Comparison of ENCODE assay signal across 9 mouse cellular contexts in genomic region chr6:37037115-37037908, GRCm38 (mm10).
DNase-seq lines count a peak whose midpoint lies in the region; ATAC-seq and TF ChIP-seq lines count a peak whose summit lies in the region.
"Had no signal": no experiment of that assay in that cellular context is flagged by ENCODE, and none has a peak within 500 bp of the region (broad histone marks: within the 10 kb centered on the region; RNA-seq: fewer than 3 reads in every experiment).

No protein-coding gene starts in this region.

- H3K27ac ChIP-seq in heart, embryonic 15.5 days = peak overlapping the region; percentile 15; the same call in 1 of the 2 replicates
- no peak overlapping the region for H3K27ac ChIP-seq in kidney, postnatal 0 days
- 0 out of 2 replicates have a peak overlapping the region, but pooled peaks have one; percentile 39 for H3K27ac ChIP-seq in midbrain, embryonic 13.5 days
- H3K27ac ChIP-seq: embryonic facial prominence, embryonic 15.5 days; macrophage had no signal

- DNase-seq in testis, postnatal 10 days (ENCODE audit: low spot score) = peak; percentile 44
- no peak for DNase-seq in testis, postnatal 14 days (ENCODE audit: low spot score)
- peak; percentile 77 for DNase-seq in embryo, embryonic 10 days (ENCODE audit: low spot score)
- DNase-seq in kidney, postnatal 0 days (ENCODE audit: low spot score) = peak; percentile 82
- no peak for DNase-seq in ovary, postnatal 10 days (ENCODE audit: low spot score)

- H3K9ac ChIP-seq in heart, embryonic 15.5 days = no peak overlapping the region
- H3K9ac ChIP-seq in kidney, postnatal 0 days (ENCODE audit: low read depth, low read length) = no peak overlapping the region
- H3K9ac ChIP-seq in midbrain, embryonic 13.5 days (replicated peaks) = no peak overlapping the region
- H3K9ac ChIP-seq: embryonic facial prominence, embryonic 15.5 days had no signal

- 57% methylated on average over 11 of the region's 11 CpGs for WGBS in heart, embryonic 15.5 days
- WGBS in kidney, postnatal 0 days = 80% methylated on average over 11 of the region's 11 CpGs
- 44% methylated on average over 11 of the region's 11 CpGs for WGBS in midbrain, embryonic 13.5 days

- H3K27me3 ChIP-seq in heart, embryonic 15.5 days = no peaks in the 10 kb centered on the region
- H3K27me3 ChIP-seq in kidney, postnatal 0 days (ENCODE audit: insufficient read depth, low read length) = no peaks in the 10 kb centered on the region
- H3K27me3 ChIP-seq in midbrain, embryonic 13.5 days = no peaks in the 10 kb centered on the region
- H3K27me3 ChIP-seq: embryonic facial prominence, embryonic 15.5 days had no signal

- H3K36me3 ChIP-seq in heart, embryonic 15.5 days = no peaks in the 10 kb centered on the region
- no peaks in the 10 kb centered on the region for H3K36me3 ChIP-seq in kidney, postnatal 0 days (ENCODE audit: insufficient read depth, low read length)
- H3K36me3 ChIP-seq in midbrain, embryonic 13.5 days = peaks cover 9% of the 10 kb centered on the region
- H3K36me3 ChIP-seq: embryonic facial prominence, embryonic 15.5 days had no signal

- H3K9me3 ChIP-seq in heart, embryonic 15.5 days (replicated peaks) = no peaks in the 10 kb centered on the region
- no peaks in the 10 kb centered on the region for H3K9me3 ChIP-seq in kidney, postnatal 0 days (replicated peaks; ENCODE audit: low read length)
- H3K9me3 ChIP-seq in midbrain, embryonic 13.5 days = no peaks in the 10 kb centered on the region
- H3K9me3 ChIP-seq: embryonic facial prominence, embryonic 15.5 days had no signal

- TF ChIP-seq CTCF in kidney, postnatal 0 days (IDR thresholded peaks at IDR 0.05; ENCODE audit: low read depth) = peak; percentile 73

- H3K4me2 ChIP-seq in heart, embryonic 15.5 days = peak overlapping the region; percentile 40
- H3K4me2 ChIP-seq in kidney, postnatal 0 days (ENCODE audit: low read length) = no peak overlapping the region
- H3K4me2 ChIP-seq in midbrain, embryonic 13.5 days (replicated peaks) = no peak overlapping the region
- H3K4me2 ChIP-seq: embryonic facial prominence, embryonic 15.5 days had no signal

- peaks cover 24% of the 10 kb centered on the region for H3K4me1 ChIP-seq in heart, embryonic 15.5 days (replicated peaks)
- H3K4me1 ChIP-seq in kidney, postnatal 0 days (replicated peaks; ENCODE audit: insufficient read depth, low read length) = no peaks in the 10 kb centered on the region
- peaks cover 31% of the 10 kb centered on the region for H3K4me1 ChIP-seq in midbrain, embryonic 13.5 days (replicated peaks)
- H3K4me1 ChIP-seq: embryonic facial prominence, embryonic 15.5 days had no signal

- 0 out of 2 replicates have a peak, but pooled peaks have one; percentile 55 for ATAC-seq in heart, embryonic 15.5 days (replicated peaks; ENCODE audit: insufficient number of reproducible peaks, insufficient read depth, low FRiP score, low read depth)
- no peak for ATAC-seq in kidney, postnatal 0 days (replicated peaks; ENCODE audit: low FRiP score, low read depth)
- peak; percentile 70; the same call in 1 of the 2 replicates for ATAC-seq in midbrain, embryonic 13.5 days

- H3K4me3 ChIP-seq in heart, embryonic 15.5 days = peak overlapping the region; percentile 15; the same call in 1 of the 2 replicates
- H3K4me3 ChIP-seq in kidney, postnatal 0 days (replicated peaks; ENCODE audit: low read depth, low read length) = no peak overlapping the region
- no peak overlapping the region for H3K4me3 ChIP-seq in midbrain, embryonic 13.5 days (replicated peaks)
- H3K4me3 ChIP-seq: embryonic facial prominence, embryonic 15.5 days had no signal

Comparison
In these comparisons a context has a peak if more than half of its experiments do, and no peak if none do; other contexts are left out.
1. DNase-seq: peak in testis, postnatal 10 days (single experiment), embryo, embryonic 10 days (single experiment) and kidney, postnatal 0 days (single experiment); none in testis, postnatal 14 days (single experiment) and ovary, postnatal 10 days (single experiment).